Mouse (Mus musculus): ENCODE measurements at regions not wholly inside any gene's neighbourhood (a gene's known extent, or its start where the extent isn't known, plus 50 kb on each side); places are given as distances from the start of the nearest gene placed in this dataset.

DNA sequence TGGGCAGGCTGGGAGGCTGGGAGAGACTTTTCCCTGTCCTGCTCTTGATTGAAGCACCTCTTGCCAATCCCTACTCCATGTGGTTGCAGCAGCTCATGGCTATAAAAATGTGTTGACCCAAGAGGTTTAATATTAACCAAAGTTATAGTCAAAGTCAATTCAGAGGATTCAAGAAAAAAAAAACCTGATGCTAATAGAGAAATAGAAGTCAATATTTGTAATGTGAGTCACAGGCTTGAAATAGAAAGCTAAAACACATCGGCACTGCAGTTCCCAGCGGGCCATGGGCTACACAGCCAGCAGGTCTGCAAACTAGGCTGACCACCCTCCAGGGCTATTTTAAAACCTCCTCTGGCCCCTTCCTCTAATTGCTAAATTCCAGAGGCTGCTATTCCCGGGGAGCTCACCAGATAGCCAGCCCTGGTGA, 53.2 kb upstream of the Bmp2 start:
- Histone ChIP-seq H3K27me3 (replicated peaks) (no peaks in the 10 kb centered on the region), H3K27ac (peak overlapping the region; percentile 85), H3K4me3 (replicated peaks) (no peak overlapping the region), H3K4me2 (0 out of 2 replicates have a peak overlapping the region, but pooled peaks have one; percentile 4), H3K4me1 (no peaks in the 10 kb centered on the region), H3K9ac (no peak overlapping the region), H3K9me3 (no peaks in the 10 kb centered on the region), H3K36me3 (no peaks in the 10 kb centered on the region)
- peak; percentile 88 for ATAC-seq (ENCODE audit: insufficient read depth, low FRiP score, low read depth)
- WGBS: 46% methylated on average over 3 of the region's 3 CpGs

DNA sequence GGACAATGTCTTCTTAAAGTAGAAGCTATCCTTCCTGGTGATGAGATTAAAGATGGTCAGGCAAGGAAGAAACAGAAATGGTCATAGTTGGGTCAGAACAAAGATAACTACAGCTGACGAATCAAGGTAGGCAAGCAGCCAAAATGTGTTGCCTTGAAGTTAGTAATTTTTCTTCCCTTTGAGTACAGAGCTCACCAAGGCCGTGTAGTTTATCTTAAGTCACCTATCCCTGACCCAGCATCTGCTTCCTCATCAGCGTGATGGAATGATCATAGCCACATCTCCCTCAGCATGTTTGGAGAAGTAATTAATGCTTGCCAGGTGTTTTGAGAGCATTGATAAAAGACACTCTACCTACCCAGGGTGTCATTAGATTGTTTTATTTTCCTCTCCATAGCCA, 52.1 kb upstream of the Bmp2 start:
- H3K27ac ChIP-seq: peak overlapping the region; percentile 80; the same call in 1 of the 2 replicates

More for the DNA sequence above, 52.1 kb upstream of the Bmp2 start:
- Histone ChIP-seq H3K4me3 (replicated peaks) (no peak overlapping the region), H3K36me3 (no peaks in the 10 kb centered on the region), H3K27me3 (replicated peaks) (no peaks in the 10 kb centered on the region), H3K9ac (no peak overlapping the region), H3K4me1 (no peaks in the 10 kb centered on the region), H3K4me2 (no peak overlapping the region), H3K9me3 (no peaks in the 10 kb centered on the region)
- 29% methylated on average over 3 of the region's 3 CpGs for WGBS
- no peak for ATAC-seq (ENCODE audit: insufficient read depth, low FRiP score, low read depth)
